Mouse (Mus musculus) spleen, adult 2 months (tissue): ENCODE results near the gene Gclc.
A peak's percentile ranks its signal among the peaks of the same experiment; 100 is the strongest.

Experiments
- CTCF ChIP-seq: fragments of 200-500 bp; IDR thresholded peaks from 2 replicates; pipeline ENCODE4 v1.5.1; 2011; ENCODE audit warnings: mild to moderate bottlenecking, inconsistent platforms; ENCODE audit not compliant: insufficient read depth, insufficient read length, insufficient replicate concordance; ENCODE audit errors: extremely low read depth
- POLR2A ChIP-seq: fragments of 200-500 bp; IDR thresholded peaks from 2 replicates; pipeline ENCODE4 v1.6.1; 2011; ENCODE audit warnings: low read depth, low read length, inconsistent platforms

DNA sequence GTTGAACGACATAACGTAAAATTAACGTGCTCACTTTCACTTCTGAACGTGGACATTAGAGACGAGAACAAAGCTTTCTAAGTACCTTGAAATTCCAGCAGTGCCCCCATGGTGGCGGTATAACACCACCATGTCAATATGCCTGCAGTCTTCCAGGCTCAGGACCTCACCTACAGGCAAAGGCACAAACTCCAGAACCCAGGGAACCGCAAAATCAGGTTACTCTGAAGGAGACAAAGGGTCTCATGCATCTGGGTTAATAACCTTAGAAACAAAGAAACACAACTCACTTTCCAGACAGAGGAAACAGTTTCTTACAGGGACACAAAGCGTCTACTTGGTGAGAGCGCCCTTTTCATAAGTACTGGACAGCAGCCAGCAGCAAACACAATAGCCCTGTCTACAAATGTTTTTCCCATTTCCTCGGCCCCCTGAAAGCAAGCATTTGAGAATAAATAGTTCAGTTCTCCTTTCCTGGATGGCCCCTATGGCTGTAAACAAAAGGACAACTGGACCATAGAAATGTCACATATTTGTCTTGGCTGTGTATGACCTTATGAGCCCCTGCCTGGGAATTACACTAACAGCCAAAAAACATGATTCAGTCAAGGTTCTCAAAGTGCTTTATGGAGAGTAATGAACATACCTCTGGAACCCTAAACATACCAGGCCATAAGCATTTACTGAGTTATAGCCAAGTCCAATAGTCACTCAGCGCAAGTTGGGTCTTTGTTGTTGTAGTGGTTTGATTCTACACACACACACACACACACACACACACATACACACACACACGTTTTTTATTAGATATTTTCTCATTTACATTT is 52.7 kb downstream of the Gclc start:
- TF ChIP-seq POLR2A (no peak), CTCF (peak; percentile 89; the same call in 1 of the 2 replicates)
